Mouse (Mus musculus): ENCODE data around the gene Sost. TPM values are rescaled to one million over a fixed set of nuclear protein-coding genes. Genes with fewer than 3 reads are reported as not detected.

The Sost gene
- polyA plus RNA-seq, 1 experiment from 2014 or later = 0.10 TPM

DNA sequence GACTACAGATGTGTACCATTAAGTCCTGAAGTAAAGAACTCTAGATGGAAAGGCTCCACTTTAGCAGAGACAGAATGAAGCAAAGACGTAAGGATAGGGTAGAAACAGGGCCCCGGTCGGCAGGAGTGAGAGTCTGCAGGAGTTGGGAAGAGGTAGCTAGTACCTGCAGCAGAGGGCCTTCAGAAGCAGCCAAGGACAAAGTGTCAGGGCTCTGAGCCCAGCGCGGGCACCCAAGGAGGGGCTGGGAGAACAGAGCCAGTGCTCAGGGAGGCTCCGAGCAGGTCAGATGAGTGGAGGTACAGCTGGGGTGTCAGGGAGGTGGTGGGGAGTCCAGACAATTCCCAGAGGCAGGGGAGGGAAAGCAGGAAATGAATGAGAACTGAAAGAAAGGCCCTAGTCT is 42.8 kb downstream of the Sost start:
- Histone ChIP-seq H3K9ac (ENCODE audit: low read depth, low read length) (no peak overlapping the region), H3K27ac (ENCODE audit: low read depth, low read length) (no peak overlapping the region), H3K4me3 (ENCODE audit: low read length) (no peak overlapping the region), H3K4me1 (ENCODE audit: control insufficient read depth, insufficient read depth, low read depth, low read length) (no peaks in the 10 kb centered on the region), H3K4me2 (ENCODE audit: low read length) (no peak overlapping the region), H3K36me3 (ENCODE audit: control insufficient read depth, insufficient read depth, low read length) (no peaks in the 10 kb centered on the region), H3K27me3 (replicated peaks; ENCODE audit: control insufficient read depth, insufficient read depth, low read length) (no peaks in the 10 kb centered on the region), H3K9me3 (ENCODE audit: control insufficient read depth, low read length) (no peaks in the 10 kb centered on the region)
- WGBS = 91% methylated on average over 6 of the region's 6 CpGs
- ATAC-seq = no peak

DNA sequence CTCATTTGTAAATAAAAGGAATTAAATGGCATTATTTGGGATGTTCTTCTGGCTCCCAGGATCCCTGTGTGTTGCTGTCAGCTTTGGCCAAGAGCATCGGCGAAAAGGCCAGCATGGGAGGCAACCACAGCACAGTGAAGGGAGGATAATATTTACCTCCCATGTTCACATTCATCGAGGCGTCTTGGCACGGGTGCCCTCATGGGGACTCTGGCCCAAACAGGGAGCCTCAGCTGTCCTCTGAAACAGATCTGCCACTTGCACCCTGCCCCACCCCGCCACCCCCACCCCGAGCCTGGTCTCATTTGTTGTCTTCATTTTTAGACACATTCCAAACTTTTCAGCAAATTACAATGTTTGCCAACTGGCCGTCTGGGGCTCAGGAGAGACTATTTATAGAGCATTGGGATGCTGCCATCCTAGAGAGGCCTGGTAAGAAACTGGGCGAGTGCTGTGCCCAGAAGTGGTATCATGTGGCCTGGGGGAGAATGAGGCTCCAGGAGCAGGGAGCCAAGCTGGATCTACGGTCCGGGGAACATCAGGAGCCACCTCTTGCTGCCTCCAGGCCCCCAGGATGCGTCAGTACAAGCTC is 45.4 kb downstream of the Sost start:
- Histone ChIP-seq H3K36me3 (ENCODE audit: control insufficient read depth, insufficient read depth, low read length) (no peaks in the 10 kb centered on the region), H3K9me3 (ENCODE audit: control insufficient read depth, low read length) (no peaks in the 10 kb centered on the region), H3K27me3 (replicated peaks; ENCODE audit: control insufficient read depth, insufficient read depth, low read length) (peaks cover 7% of the 10 kb centered on the region), H3K4me1 (ENCODE audit: control insufficient read depth, insufficient read depth, low read depth, low read length) (no peaks in the 10 kb centered on the region), H3K9ac (ENCODE audit: low read depth, low read length) (no peak overlapping the region), H3K27ac (ENCODE audit: low read depth, low read length) (no peak overlapping the region), H3K4me2 (ENCODE audit: low read length) (no peak overlapping the region), H3K4me3 (ENCODE audit: low read length) (no peak overlapping the region)
- ATAC-seq = no peak
- WGBS = 68% methylated on average over 12 of the region's 12 CpGs

DNA sequence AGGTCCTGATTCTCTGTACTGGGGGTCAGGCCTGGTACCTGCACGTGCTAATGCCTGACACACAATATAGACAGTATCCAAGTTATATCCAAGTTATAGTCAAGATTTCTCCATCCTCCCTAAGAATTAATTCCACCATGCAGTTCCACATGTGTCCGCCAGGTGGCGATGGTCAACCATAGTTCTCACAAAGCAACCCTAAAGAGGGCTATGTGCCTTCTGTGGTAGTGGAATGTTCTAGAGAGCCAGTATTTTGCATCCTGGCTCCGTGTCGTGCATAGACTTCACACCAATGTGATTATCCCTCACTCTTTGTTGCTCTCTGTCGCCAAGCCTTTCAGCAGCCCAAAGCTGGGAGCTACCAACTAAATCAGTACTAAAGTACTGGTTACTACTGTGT is 47.2 kb downstream of the Sost start:
- ATAC-seq = peak; percentile 82
- H3K4me1 ChIP-seq (ENCODE audit: control insufficient read depth, insufficient read depth, low read depth, low read length) = no peaks in the 10 kb centered on the region
- 1% methylated on average over 6 of the region's 6 CpGs for WGBS

DNA sequence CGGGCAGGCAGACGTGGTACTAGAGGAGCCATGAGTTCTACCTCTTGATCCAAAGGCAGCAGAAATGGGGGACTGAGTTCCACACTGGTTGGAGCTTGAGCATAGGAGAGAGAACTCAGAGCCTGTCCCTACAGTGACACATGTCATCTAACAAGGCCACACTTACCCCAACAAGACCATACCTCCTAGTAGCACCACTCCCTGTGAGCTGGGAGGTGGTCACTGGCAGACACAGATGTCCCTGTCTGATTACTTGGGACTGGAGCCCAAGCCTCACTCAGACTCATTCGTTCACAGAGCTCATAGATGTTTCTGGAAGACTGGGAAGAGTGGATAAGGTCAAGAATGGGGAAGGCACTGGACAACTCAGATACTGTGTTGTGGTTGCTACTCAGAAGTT is 48.2 kb downstream of the Sost start:
- no peak overlapping the region for H3K27ac ChIP-seq (ENCODE audit: low read depth, low read length)
- H3K9ac ChIP-seq (ENCODE audit: low read depth, low read length) = no peak overlapping the region
- ATAC-seq = no peak
- no peaks in the 10 kb centered on the region for H3K9me3 ChIP-seq (ENCODE audit: control insufficient read depth, low read length)
- no peaks in the 10 kb centered on the region for H3K4me1 ChIP-seq (ENCODE audit: control insufficient read depth, insufficient read depth, low read depth, low read length)
- no peak overlapping the region for H3K4me2 ChIP-seq (ENCODE audit: low read length)
- WGBS = 72% methylated on average over 3 of the region's 3 CpGs
- H3K4me3 ChIP-seq (ENCODE audit: low read length) = no peak overlapping the region
- H3K27me3 ChIP-seq (replicated peaks; ENCODE audit: control insufficient read depth, insufficient read depth, low read length) = peaks cover 7% of the 10 kb centered on the region
- H3K36me3 ChIP-seq (ENCODE audit: control insufficient read depth, insufficient read depth, low read length) = no peaks in the 10 kb centered on the region

More for the DNA sequence above, 47.2 kb downstream of the Sost start:
- H3K4me2 ChIP-seq (ENCODE audit: low read length) = no peak overlapping the region
- H3K9me3 ChIP-seq (ENCODE audit: control insufficient read depth, low read length) = no peaks in the 10 kb centered on the region
- peaks cover 7% of the 10 kb centered on the region for H3K27me3 ChIP-seq (replicated peaks; ENCODE audit: control insufficient read depth, insufficient read depth, low read length)
- no peak overlapping the region for H3K9ac ChIP-seq (ENCODE audit: low read depth, low read length)
- no peaks in the 10 kb centered on the region for H3K36me3 ChIP-seq (ENCODE audit: control insufficient read depth, insufficient read depth, low read length)
- H3K4me3 ChIP-seq (ENCODE audit: low read length) = no peak overlapping the region
- H3K27ac ChIP-seq (ENCODE audit: low read depth, low read length) = no peak overlapping the region

DNA sequence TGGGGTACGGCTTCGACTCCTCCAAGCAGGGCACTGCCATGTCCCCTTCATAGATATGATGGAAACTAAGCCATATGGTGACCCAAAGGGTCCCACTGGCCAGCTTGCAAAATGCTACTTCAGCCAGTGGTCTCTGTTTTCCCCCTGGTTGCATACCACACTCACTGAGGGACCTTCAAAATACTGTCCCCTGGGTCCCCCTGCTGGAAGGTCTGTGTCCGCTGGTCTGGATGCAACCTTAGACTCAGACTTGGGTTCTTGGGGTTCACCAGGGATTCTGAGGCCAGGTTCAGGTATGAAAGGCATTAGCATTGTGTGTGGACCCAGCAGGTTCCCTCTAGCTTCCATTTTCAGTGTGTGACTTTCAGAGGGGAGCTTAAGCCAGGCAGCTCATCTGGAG is 50.0 kb downstream of the Sost start:
- Histone ChIP-seq H3K36me3 (ENCODE audit: control insufficient read depth, insufficient read depth, low read length) (no peaks in the 10 kb centered on the region), H3K4me3 (ENCODE audit: low read length) (no peak overlapping the region), H3K27ac (ENCODE audit: low read depth, low read length) (no peak overlapping the region), H3K27me3 (replicated peaks; ENCODE audit: control insufficient read depth, insufficient read depth, low read length) (peaks cover 7% of the 10 kb centered on the region), H3K4me2 (ENCODE audit: low read length) (no peak overlapping the region), H3K9me3 (ENCODE audit: control insufficient read depth, low read length) (no peaks in the 10 kb centered on the region), H3K4me1 (ENCODE audit: control insufficient read depth, insufficient read depth, low read depth, low read length) (no peaks in the 10 kb centered on the region), H3K9ac (ENCODE audit: low read depth, low read length) (no peak overlapping the region)
- ATAC-seq = no peak
- 72% methylated on average over 3 of the region's 3 CpGs for WGBS

DNA sequence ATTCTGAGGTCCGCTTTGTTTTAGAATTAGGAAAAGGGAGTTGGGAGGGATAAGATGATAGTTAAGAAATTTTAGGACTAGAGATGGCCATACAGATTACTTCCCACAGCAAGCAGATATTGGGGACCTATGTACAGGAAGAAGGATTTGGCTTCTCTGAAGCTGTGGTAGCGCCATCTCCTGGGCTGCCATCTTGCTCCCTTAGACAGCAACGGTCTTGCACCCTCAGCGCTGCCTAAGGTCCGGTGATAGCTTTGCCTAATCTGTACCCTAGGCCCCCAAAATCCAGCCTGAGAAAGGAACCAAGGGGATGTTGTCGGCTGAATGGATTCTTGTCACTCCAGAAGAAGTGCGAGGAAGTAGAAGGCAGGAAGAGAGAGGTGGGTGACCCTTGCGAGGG is 53.2 kb downstream of the Sost start:
- Histone ChIP-seq H3K4me1 (ENCODE audit: control insufficient read depth, insufficient read depth, low read depth, low read length) (peaks cover 2% of the 10 kb centered on the region; the same call in 1 of the 2 replicates), H3K9ac (ENCODE audit: low read depth, low read length) (no peak overlapping the region), H3K27ac (ENCODE audit: low read depth, low read length) (no peak overlapping the region), H3K4me3 (ENCODE audit: low read length) (no peak overlapping the region), H3K9me3 (ENCODE audit: control insufficient read depth, low read length) (no peaks in the 10 kb centered on the region), H3K27me3 (replicated peaks; ENCODE audit: control insufficient read depth, insufficient read depth, low read length) (peaks cover 5% of the 10 kb centered on the region), H3K36me3 (ENCODE audit: control insufficient read depth, insufficient read depth, low read length) (no peaks in the 10 kb centered on the region), H3K4me2 (ENCODE audit: low read length) (no peak overlapping the region)
- 71% methylated on average over 8 of the region's 8 CpGs for WGBS
- ATAC-seq = no peak

Other genes starting within 250 kb of the Sost start
- 25.6 and 28.5 TPM in 2 replicates for gene Dhx8, start 234.1 kb downstream of the Sost start, polyA plus RNA-seq (2015; fragmentation: Nextera tagmentation; extraction: Ambion mirVana)
- 21.7 and 21.8 TPM in 2 replicates for gene Etv4, start 181.6 kb downstream of the Sost start, polyA plus RNA-seq (2015; fragmentation: Nextera tagmentation; extraction: Ambion mirVana)
- gene Meox1, start 72.6 kb downstream of the Sost start, polyA plus RNA-seq (2015; fragmentation: Nextera tagmentation; extraction: Ambion mirVana) = 0.96 and 0.99 TPM in 2 replicates
- gene Cfap97d1, start 17.3 kb upstream of the Sost start, polyA plus RNA-seq (2015; fragmentation: Nextera tagmentation; extraction: Ambion mirVana) = not detected in 2 replicates
- 32.1 and 33.4 TPM in 2 replicates for gene Dusp3, start 20.0 kb upstream of the Sost start, polyA plus RNA-seq (2015; fragmentation: Nextera tagmentation; extraction: Ambion mirVana)
- 59.3 and 62.7 TPM in 2 replicates for gene Mpp3, start 61.4 kb upstream of the Sost start, polyA plus RNA-seq (2015; fragmentation: Nextera tagmentation; extraction: Ambion mirVana)
- 0.40 and 0.54 TPM in 2 replicates for gene Cd300lg, start 74.5 kb upstream of the Sost start, polyA plus RNA-seq (2015; fragmentation: Nextera tagmentation; extraction: Ambion mirVana)
- gene Mpp2, start 121.5 kb upstream of the Sost start, polyA plus RNA-seq (2015; fragmentation: Nextera tagmentation; extraction: Ambion mirVana) = 37.6 and 41.1 TPM in 2 replicates
- gene Ppy, start 134.3 kb upstream of the Sost start, polyA plus RNA-seq (2015; fragmentation: Nextera tagmentation; extraction: Ambion mirVana) = not detected in 2 replicates
- 3.4 and 3.7 TPM in 2 replicates for gene Pyy, start 140.8 kb upstream of the Sost start, polyA plus RNA-seq (2015; fragmentation: Nextera tagmentation; extraction: Ambion mirVana)
- gene Nags, start 178.5 kb upstream of the Sost start, polyA plus RNA-seq (2015; fragmentation: Nextera tagmentation; extraction: Ambion mirVana) = 0.09 TPM in 1 of 2 replicates, not detected in the other
- 42.2 and 47.7 TPM in 2 replicates for gene Tmem101, start 189.4 kb upstream of the Sost start, polyA plus RNA-seq (2015; fragmentation: Nextera tagmentation; extraction: Ambion mirVana)
- 99.0 and 116 TPM in 2 replicates for gene Lsm12, start 218.3 kb upstream of the Sost start, polyA plus RNA-seq (2015; fragmentation: Nextera tagmentation; extraction: Ambion mirVana)
- 44.3 and 45.9 TPM in 2 replicates for gene G6pc3, start 222.6 kb upstream of the Sost start, polyA plus RNA-seq (2015; fragmentation: Nextera tagmentation; extraction: Ambion mirVana)